Mouse (Mus musculus) hindbrain, embryonic 15.5 days (tissue): ENCODE measurements at regions not wholly inside any gene's neighbourhood (a gene's known extent, or its start where the extent isn't known, plus 50 kb on each side); places are given as distances from the start of the nearest gene placed in this dataset.

Experiments
- ATAC-seq: fragments of 200-750 bp; cut with Nextera tagmentation; 2 replicates; pipeline ENCODE4 v1.8.0; 2017; ENCODE audit warnings: low read depth, moderate number of reproducible peaks, moderate TSS enrichment; ENCODE audit not compliant: low FRiP score
- H3K27ac ChIP-seq: fragments of 300-500 bp; sonication (generic); replicated peaks from 2 replicates; pipeline ENCODE4 v1.5.1; 2015; ENCODE audit warnings: mild to moderate bottlenecking, inconsistent platforms
- H3K27me3 ChIP-seq: fragments of 300-500 bp; sonication (generic); 2 replicates; pipeline ENCODE4 v1.6.1; 2015; ENCODE audit warnings: control low read depth, inconsistent platforms
- H3K36me3 ChIP-seq: fragments of 300-500 bp; sonication (generic); 2 replicates; pipeline ENCODE4 v1.6.1; 2015; ENCODE audit warnings: control low read depth, inconsistent platforms
- H3K4me1 ChIP-seq: fragments of 300-500 bp; sonication (generic); replicated peaks from 2 replicates; pipeline ENCODE4 v1.6.1; 2015; ENCODE audit warnings: control low read depth, inconsistent platforms
- H3K4me2 ChIP-seq: fragments of 300-500 bp; sonication (generic); 2 replicates; pipeline ENCODE4 v1.6.1; 2015; ENCODE audit warnings: moderate library complexity, mild to moderate bottlenecking, inconsistent platforms
- H3K4me3 ChIP-seq: fragments of 300-500 bp; sonication (generic); 2 replicates; pipeline ENCODE4 v1.5.1; 2015; ENCODE audit warnings: mild to moderate bottlenecking, inconsistent platforms
- H3K9ac ChIP-seq: fragments of 300-500 bp; sonication (generic); 2 replicates; pipeline ENCODE4 v1.6.1; 2015; ENCODE audit warnings: inconsistent platforms
- H3K9me3 ChIP-seq: fragments of 300-500 bp; sonication (generic); 2 replicates; pipeline ENCODE4 v1.6.1; 2016; ENCODE audit warnings: control low read depth, inconsistent platforms
- WGBS: fragments of 180-500 bp; shearing (Covaris S2); methylation state at CpG from one replicate; pipeline ENCODE4 v1.1.7; 2015; 5-methylcytosine and 5-hydroxymethylcytosine counted together

DNA sequence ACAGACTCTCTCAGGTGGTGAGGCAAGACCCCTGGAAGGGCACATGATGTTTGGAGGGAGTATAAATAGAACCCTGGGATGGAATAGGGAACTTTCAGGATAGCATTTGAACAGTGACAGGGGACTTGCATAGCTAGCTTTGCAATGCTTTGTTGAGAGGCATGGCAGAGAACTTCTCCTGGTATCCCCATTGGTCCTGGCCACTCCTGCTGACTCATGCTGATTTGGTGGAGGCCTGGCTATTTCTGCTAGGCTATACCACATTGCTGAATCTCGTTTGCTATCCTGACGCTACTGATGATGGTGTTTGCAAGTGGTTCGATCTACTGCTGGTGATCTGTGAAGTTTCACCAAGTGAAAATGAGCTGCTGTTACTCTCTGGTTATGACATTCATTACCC lies 276.7 kb upstream of the Klf3 start:
- WGBS, result 92% methylated on average over 3 of the region's 3 CpGs
- Histone ChIP-seq H3K4me3 (no peak overlapping the region), H3K9me3 (no peaks in the 10 kb centered on the region), H3K27ac (no peak overlapping the region), H3K9ac (no peak overlapping the region), H3K27me3 (no peaks in the 10 kb centered on the region), H3K36me3 (no peaks in the 10 kb centered on the region), H3K4me2 (no peak overlapping the region), H3K4me1 (no peaks in the 10 kb centered on the region)
- no peak for ATAC-seq

DNA sequence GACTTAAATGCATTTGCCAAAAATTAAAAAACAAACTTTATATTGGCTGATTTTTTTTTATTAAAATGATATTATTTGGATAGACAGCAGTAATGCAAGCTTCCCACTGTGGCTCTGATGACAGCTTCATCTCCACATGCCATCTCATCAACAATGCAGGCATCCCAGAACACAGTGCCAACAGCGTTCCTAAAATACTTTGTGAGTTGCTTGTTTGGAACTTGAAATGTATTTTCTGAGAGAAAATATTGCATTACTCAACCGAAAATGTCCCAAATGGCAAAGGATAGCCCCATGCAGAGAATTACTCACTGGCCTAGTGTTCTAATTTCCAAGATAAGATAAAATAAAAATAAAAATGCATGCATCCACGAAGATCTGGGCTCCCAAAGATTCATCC lies 275.2 kb upstream of the Klf3 start:
- Histone ChIP-seq H3K9ac (no peak overlapping the region), H3K9me3 (no peaks in the 10 kb centered on the region), H3K4me2 (no peak overlapping the region), H3K4me1 (no peaks in the 10 kb centered on the region), H3K27me3 (no peaks in the 10 kb centered on the region), H3K27ac (no peak overlapping the region), H3K4me3 (no peak overlapping the region), H3K36me3 (no peaks in the 10 kb centered on the region)
- WGBS, result 78% methylated on average over 3 of the region's 3 CpGs
- no peak for ATAC-seq

DNA sequence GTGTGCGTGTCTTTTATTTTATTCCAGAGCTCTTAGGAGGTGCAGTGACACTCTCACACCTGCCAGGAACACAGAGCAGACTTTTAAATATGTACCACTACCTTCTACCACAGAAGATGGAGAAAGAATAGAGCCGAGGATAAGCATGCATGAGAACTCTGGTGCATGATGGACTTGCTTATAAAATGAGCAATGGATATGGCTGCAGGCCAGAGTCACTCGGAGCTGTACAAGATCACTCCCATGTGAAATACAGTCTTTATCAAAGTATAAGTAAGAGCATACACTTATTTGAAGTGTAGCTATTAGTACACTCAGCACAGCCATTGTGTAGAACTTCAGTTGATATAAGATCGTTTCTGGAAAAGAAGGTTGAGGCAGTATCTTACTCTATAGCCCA lies 268.8 kb upstream of the Klf3 start:
- no peaks in the 10 kb centered on the region for H3K36me3 ChIP-seq
- H3K27ac ChIP-seq, result no peak overlapping the region

DNA sequence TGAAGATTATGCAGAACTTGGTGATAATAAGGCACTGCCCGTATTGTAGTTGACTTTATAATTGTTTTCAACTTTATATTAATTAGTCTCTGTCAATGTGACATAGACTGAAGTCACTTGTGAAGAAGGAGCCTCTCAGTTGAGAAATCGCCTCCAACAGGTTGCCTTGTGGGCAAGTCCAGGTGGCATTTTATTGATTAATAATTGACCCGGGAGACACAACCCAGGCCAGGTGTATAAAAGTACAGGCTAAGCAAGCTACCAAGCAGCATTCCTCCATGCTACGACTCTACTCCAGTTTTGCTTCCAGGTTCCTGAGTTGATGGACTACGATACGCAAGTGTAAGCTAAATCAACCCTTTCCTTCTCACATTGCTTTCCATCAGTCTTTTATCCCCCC lies 268.2 kb upstream of the Klf3 start:
- Histone ChIP-seq H3K36me3 (no peaks in the 10 kb centered on the region), H3K9ac (no peak overlapping the region), H3K27ac (no peak overlapping the region), H3K4me3 (no peak overlapping the region), H3K4me1 (peaks cover 5% of the 10 kb centered on the region; the same call in 1 of the 2 replicates), H3K9me3 (no peaks in the 10 kb centered on the region), H3K27me3 (no peaks in the 10 kb centered on the region), H3K4me2 (no peak overlapping the region)
- WGBS, result 95% methylated on average over 6 of the region's 6 CpGs
- no peak for ATAC-seq

More for the DNA sequence above, 268.8 kb upstream of the Klf3 start:
- Histone ChIP-seq H3K4me3 (no peak overlapping the region), H3K9ac (no peak overlapping the region), H3K9me3 (no peaks in the 10 kb centered on the region), H3K4me1 (peaks cover 5% of the 10 kb centered on the region; the same call in 1 of the 2 replicates), H3K27me3 (no peaks in the 10 kb centered on the region), H3K4me2 (no peak overlapping the region)
- no peak for ATAC-seq
- WGBS, result 93% methylated on average over 4 of the region's 4 CpGs

DNA sequence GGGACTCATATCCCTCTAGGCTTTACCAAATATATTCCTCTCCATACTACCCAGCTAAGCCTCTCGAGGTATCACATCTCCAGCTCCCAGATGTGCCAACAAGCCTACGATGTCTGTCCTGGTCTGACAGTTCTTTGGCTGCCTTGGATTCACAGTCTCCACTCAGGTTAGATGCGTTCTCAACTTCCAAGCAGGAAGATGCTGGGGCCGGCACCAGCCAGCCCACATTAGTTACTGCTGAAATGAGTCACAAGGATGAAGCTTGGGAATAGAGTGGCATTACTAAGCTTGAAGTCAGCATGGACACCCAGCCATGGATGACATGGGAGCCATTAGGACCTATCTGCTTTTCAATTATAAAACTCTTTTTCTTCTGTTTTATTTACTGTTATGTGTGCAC lies 267.6 kb upstream of the Klf3 start:
- Histone ChIP-seq H3K4me3 (no peak overlapping the region), H3K9me3 (no peaks in the 10 kb centered on the region), H3K27me3 (no peaks in the 10 kb centered on the region), H3K9ac (no peak overlapping the region), H3K36me3 (no peaks in the 10 kb centered on the region), H3K4me1 (peaks cover 5% of the 10 kb centered on the region; the same call in 1 of the 2 replicates), H3K4me2 (no peak overlapping the region), H3K27ac (no peak overlapping the region)
- 94% methylated on average over 4 of the region's 4 CpGs for WGBS
- ATAC-seq, result no peak

DNA sequence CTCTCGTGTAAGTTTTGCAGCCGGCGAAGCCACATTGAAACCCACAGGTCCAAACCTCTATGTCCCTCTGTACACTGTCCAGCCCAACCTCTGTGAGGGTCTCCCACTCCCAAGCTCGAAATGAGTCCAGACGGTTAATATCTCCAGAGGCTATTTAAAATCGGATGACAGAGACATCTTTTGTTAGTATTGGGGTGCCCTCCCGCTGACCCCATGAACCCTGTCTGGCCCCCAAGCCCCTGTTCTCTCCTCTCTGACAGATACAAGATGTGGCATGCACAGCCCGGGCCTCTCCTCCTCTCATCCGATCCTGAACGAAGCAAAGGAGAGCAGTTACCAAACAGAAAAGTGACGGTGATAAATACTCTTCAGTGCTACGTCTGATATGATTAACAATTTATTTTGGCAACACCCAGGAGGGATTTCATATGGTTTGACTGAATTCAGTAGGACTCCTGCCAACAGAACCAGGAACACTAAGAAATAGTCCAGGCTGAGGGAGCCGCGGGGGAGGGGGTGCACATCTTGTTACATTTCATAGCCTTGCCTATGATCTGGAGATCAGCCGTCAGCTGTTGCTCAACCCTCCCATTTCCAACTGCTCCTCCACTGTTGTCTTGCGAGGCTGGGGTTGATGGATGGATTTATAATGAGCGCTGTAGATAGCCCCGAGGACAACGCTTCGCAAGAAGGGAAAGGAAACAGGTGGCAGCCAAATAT lies 266.6 kb upstream of the Klf3 start:
- H3K27ac ChIP-seq, result no peak overlapping the region
- H3K36me3 ChIP-seq, result no peaks in the 10 kb centered on the region
- peaks cover 5% of the 10 kb centered on the region; the same call in 1 of the 2 replicates for H3K4me1 ChIP-seq
- no peaks in the 10 kb centered on the region for H3K27me3 ChIP-seq
- no peak overlapping the region for H3K4me2 ChIP-seq
- no peak for ATAC-seq
- H3K9me3 ChIP-seq, result no peaks in the 10 kb centered on the region
- H3K9ac ChIP-seq, result no peak overlapping the region
- WGBS, result 52% methylated on average over 20 of the region's 20 CpGs
- H3K4me3 ChIP-seq, result no peak overlapping the region

DNA sequence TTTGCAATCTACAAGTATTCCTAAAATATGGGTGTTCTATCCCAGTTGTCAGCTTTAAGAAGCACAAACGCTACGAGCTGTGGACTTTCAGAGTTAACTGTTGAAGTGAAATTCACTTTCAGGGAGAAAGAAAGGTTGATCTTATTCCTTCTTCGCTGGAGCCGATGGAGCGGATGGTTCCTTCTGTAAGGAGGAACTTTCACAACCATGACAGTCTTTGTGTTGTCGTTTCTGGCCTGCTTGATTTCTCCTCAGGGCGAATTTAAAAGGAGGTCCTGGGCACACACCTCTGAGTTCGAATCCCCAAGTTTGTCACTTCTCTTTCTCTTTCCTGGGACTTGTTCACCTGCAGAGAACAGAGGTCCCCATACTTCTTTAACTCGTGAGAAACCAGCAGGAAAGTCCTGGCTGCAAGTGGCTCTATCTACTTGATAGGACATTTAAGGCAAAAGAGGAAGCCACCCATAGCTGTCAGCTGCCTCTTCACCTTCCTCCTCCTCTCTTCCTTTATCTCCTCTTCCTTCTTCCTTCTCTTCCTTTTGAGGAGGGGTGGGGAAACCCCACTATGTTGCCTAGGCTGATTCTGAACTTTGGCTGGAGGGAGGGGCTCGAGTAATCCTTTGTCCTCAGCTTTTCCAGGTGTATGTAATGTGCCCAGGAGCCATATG lies 265.9 kb upstream of the Klf3 start:
- Histone ChIP-seq H3K4me1 (peaks cover 5% of the 10 kb centered on the region; the same call in 1 of the 2 replicates), H3K36me3 (no peaks in the 10 kb centered on the region), H3K4me3 (no peak overlapping the region), H3K9ac (no peak overlapping the region), H3K27ac (no peak overlapping the region), H3K27me3 (no peaks in the 10 kb centered on the region), H3K4me2 (no peak overlapping the region), H3K9me3 (no peaks in the 10 kb centered on the region)
- WGBS, result 77% methylated on average over 10 of the region's 10 CpGs
- no peak for ATAC-seq

DNA sequence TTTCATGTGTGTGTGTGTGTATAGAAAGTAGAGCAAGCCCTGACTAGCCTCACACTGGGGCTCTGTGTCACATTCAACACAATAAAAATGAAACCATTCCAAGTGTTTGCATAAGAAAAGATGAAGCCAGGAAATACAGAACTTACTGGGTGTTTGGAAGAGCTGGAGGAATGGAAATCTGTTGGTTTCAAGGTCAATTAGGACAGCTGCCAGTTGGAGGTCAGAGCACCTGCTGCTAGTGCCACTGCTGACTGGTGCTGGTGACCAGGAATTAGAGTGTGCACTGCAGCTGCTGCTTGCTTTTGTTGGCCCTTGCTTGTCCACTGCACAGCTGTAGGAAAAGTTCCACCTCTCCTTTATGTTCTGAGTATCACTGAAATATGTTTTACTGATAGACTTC lies 261.4 kb upstream of the Klf3 start:
- no peaks in the 10 kb centered on the region for H3K9me3 ChIP-seq
- no peak for ATAC-seq
- H3K4me2 ChIP-seq, result no peak overlapping the region

DNA sequence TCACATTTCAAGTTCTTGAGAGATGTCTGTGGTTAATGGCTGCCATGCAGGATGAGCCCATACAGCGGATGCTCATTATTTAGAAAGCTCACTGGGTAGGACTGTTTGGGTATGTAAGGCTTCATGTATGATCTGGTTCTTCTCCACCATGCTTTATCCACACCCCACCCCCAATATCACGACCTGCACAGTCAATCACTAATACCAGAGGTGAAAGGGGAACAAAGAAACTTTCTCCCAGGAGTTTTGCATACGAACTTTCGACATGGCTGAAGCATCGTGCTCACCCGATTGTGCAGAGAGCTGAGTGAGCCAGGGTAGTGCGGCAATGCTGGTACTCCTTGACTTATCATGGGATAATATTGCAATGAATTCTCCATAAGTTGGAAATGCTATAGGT lies 247.3 kb upstream of the Klf3 start:
- Histone ChIP-seq H3K27me3 (no peaks in the 10 kb centered on the region), H3K4me1 (no peaks in the 10 kb centered on the region), H3K9ac (no peak overlapping the region), H3K27ac (no peak overlapping the region), H3K4me2 (no peak overlapping the region), H3K4me3 (no peak overlapping the region), H3K9me3 (no peaks in the 10 kb centered on the region), H3K36me3 (no peaks in the 10 kb centered on the region)
- ATAC-seq, result no peak
- 92% methylated on average over 7 of the region's 7 CpGs for WGBS

More for the DNA sequence above, 261.4 kb upstream of the Klf3 start:
- Histone ChIP-seq H3K4me3 (no peak overlapping the region), H3K9ac (no peak overlapping the region), H3K27me3 (no peaks in the 10 kb centered on the region), H3K36me3 (no peaks in the 10 kb centered on the region), H3K4me1 (peaks cover under 1% of the 10 kb centered on the region; the same call in 1 of the 2 replicates), H3K27ac (no peak overlapping the region)

DNA sequence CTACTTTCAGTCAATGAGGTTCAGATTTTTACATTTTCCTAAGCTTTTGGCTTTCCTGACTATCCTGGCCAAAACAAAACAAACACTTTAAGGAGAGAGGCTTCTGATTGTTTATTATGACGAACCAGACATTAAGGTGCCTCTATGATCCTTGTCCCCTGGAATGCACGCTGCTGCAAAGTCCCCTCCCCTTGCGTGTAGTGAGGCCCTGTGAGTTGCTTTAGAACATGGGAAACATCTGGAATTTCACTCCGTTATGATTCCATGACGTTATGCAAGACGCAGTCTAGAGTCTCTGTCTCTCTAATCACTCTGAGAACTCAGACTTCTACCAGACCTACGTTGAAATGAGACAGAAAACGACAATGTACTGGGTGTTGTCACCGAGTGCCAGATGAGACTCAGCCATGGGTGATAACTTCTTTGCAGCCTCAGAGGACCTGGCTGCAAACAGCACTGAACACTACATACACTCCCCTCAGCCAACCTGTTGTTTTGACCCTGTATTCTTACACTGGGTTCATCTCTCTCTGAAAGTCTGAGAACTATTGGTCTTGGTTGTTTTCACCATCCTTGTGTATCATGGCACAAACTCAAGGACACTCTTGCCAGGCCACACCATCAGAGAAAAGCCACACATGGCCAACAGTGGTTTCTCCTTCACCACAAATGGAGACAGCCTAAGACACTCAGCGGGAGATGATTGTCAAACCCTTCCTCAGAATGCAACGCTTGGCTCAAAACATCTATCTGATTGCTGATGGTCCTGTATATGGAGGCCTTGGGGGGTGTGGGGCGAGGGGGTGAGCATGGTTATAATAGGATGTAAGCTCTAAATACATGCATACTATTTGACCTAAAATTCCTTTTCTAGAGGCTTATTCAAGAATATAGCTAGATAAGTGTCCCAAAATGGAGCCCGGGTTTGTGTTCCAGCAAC lies 236.5 kb upstream of the Klf3 start:
- no peak overlapping the region for H3K4me3 ChIP-seq
- H3K9me3 ChIP-seq, result no peaks in the 10 kb centered on the region
- H3K27me3 ChIP-seq, result no peaks in the 10 kb centered on the region
- no peaks in the 10 kb centered on the region for H3K36me3 ChIP-seq
- no peak for ATAC-seq
- no peaks in the 10 kb centered on the region for H3K4me1 ChIP-seq
- 89% methylated on average over 13 of the region's 13 CpGs for WGBS
- no peak overlapping the region for H3K27ac ChIP-seq
- H3K9ac ChIP-seq, result no peak overlapping the region
- H3K4me2 ChIP-seq, result no peak overlapping the region

DNA sequence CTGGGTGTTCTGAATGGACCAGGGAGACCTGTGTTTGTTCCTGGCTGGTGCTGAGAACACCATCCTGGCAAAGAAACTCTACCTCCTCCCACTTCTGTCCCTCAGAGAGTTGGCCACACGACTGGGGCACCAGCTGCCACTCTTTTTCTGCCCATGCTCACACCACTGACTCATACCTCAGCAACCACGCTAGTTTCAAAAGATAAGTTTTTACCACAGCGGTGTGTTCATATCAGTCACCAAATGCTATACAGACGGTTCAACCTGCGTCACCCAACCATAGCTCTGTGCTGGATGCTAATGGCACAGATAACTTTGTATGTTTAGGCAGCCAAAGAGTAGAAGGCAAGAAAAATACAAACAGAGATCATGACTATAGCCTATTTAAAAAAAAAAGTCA lies 235.4 kb upstream of the Klf3 start:
- no peak overlapping the region for H3K4me3 ChIP-seq
- H3K27me3 ChIP-seq, result no peaks in the 10 kb centered on the region
- 91% methylated on average over 5 of the region's 5 CpGs for WGBS
- ATAC-seq, result no peak
- no peaks in the 10 kb centered on the region for H3K9me3 ChIP-seq
- H3K9ac ChIP-seq, result no peak overlapping the region
- H3K27ac ChIP-seq, result no peak overlapping the region
- H3K36me3 ChIP-seq, result no peaks in the 10 kb centered on the region
- H3K4me2 ChIP-seq, result no peak overlapping the region
- H3K4me1 ChIP-seq, result no peaks in the 10 kb centered on the region

DNA sequence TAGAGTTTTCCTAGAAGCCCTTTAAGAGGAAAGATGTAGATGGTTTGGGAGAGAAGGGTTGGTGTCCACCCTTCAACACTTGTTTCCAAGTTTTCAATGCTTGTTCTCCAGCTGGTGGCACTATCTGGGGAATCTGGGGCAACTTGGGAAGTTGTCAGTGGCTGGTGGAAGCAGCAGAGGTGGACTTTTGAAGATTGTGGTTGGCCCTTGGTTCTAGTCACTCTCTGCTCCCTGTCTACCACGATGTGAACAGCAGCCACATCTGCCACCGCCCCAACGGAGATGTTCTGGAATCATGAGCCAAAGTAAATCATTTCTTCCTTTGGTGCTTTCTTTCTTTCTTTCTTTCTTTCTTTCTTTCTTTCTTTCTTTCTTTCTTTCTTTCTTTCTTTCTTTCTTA lies 234.9 kb upstream of the Klf3 start:
- no peaks in the 10 kb centered on the region for H3K36me3 ChIP-seq
- H3K27me3 ChIP-seq, result no peaks in the 10 kb centered on the region
- no peak overlapping the region for H3K9ac ChIP-seq
- no peak overlapping the region for H3K4me3 ChIP-seq
- 91% methylated on average over 3 of the region's 3 CpGs for WGBS
- no peaks in the 10 kb centered on the region for H3K4me1 ChIP-seq
- ATAC-seq, result no peak
- no peak overlapping the region for H3K27ac ChIP-seq
- no peaks in the 10 kb centered on the region for H3K9me3 ChIP-seq
- no peak overlapping the region for H3K4me2 ChIP-seq
